Mouse (Mus musculus): ENCODE data around the gene Atrnl1.

GRCm38 (mm10) chr19:58046656-58047055, 435.8 kb downstream of the Atrnl1 start:
- TF ChIP-seq EP300 (IDR thresholded peaks at IDR 0.05; ENCODE audit: insufficient read depth, low read depth, low read length) (no peak), CTCF (IDR thresholded peaks at IDR 0.05; ENCODE audit: low read depth, low read length) (no peak)
